Mouse (Mus musculus) midbrain, embryonic 11.5 days (tissue): ENCODE measurements at regions not wholly inside any gene's neighbourhood (a gene's known extent, or its start where the extent isn't known, plus 50 kb on each side); places are given as distances from the start of the nearest gene placed in this dataset.

ENCODE experiments used
- ATAC-seq: fragments of 200-750 bp; cut with Nextera tagmentation; 2 replicates; pipeline ENCODE4 v1.8.0; 2017; ENCODE audit warnings: moderate TSS enrichment, moderate library complexity; ENCODE audit not compliant: low FRiP score
- DNase-seq: peaks from one replicate; pipeline ENCODE4 v3.0.0; 2015; ENCODE audit warnings: low spot score; ENCODE audit errors: missing footprints
- H3K27ac ChIP-seq: fragments of 300-500 bp; sonication (generic); 2 replicates; pipeline ENCODE4 v1.5.1; 2014; ENCODE audit warnings: low read depth, low read length
- H3K27me3 ChIP-seq: fragments of 300-500 bp; sonication (generic); 2 replicates; pipeline ENCODE4 v1.6.1; 2014; ENCODE audit warnings: mild to moderate bottlenecking, low read length, moderate library complexity, mixed read lengths; ENCODE audit not compliant: control insufficient read depth, insufficient read depth
- H3K36me3 ChIP-seq: fragments of 300-500 bp; sonication (generic); 2 replicates; pipeline ENCODE4 v1.6.1; 2014; ENCODE audit warnings: mild to moderate bottlenecking, low read length, moderate library complexity, mixed read lengths; ENCODE audit not compliant: control insufficient read depth, insufficient read depth
- H3K4me1 ChIP-seq: fragments of 300-500 bp; sonication (generic); 2 replicates; pipeline ENCODE4 v1.6.1; 2014; ENCODE audit warnings: low read length; ENCODE audit not compliant: control insufficient read depth, insufficient read depth
- H3K4me2 ChIP-seq: fragments of 300-500 bp; sonication (generic); 2 replicates; pipeline ENCODE4 v1.6.1; 2014; ENCODE audit warnings: mild to moderate bottlenecking, moderate library complexity
- H3K4me3 ChIP-seq: fragments of 300-500 bp; sonication (generic); 2 replicates; pipeline ENCODE4 v1.5.1; 2014; ENCODE audit warnings: low read depth, low read length
- H3K9ac ChIP-seq: fragments of 300-500 bp; sonication (generic); 2 replicates; pipeline ENCODE4 v1.6.1; 2014; ENCODE audit warnings: low read length
- H3K9me3 ChIP-seq: fragments of 300-500 bp; sonication (generic); 2 replicates; pipeline ENCODE4 v1.6.1; 2016; ENCODE audit warnings: low read length; ENCODE audit not compliant: control insufficient read depth
- WGBS: fragments of 180-500 bp; shearing (Covaris S2); extraction: QIAGEN DNeasy Blood & Tissue Kit; methylation state at CpG from one replicate; pipeline ENCODE4 v1.1.7; 2014; 5-methylcytosine and 5-hydroxymethylcytosine counted together

DNA sequence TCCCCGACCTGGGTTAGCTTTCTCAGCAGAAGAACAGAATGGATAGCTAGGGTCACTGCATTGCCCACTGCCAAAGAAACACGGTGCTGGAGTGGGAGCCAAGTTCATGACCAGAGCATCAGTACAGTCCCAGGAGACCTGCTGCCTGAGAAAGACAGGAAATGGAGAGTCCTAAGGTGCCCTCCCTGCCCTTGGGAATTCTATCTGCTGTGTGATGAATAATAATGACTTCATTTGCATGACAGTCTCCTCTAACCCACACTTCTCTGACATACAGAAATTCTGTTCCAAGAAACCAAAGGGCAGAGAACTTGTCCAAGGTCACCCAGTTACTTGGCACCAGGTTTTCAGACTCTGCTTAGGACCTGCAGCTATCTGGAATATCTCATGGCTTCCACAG lies 138.1 kb downstream of the Mycn start:
- Histone ChIP-seq H3K4me3 (no peak overlapping the region), H3K4me1 (peaks cover 24% of the 10 kb centered on the region), H3K36me3 (no peaks in the 10 kb centered on the region), H3K27ac (no peak overlapping the region), H3K9me3 (no peaks in the 10 kb centered on the region), H3K4me2 (no peak overlapping the region), H3K27me3 (no peaks in the 10 kb centered on the region; the same call in 1 of the 2 replicates), H3K9ac (no peak overlapping the region)
- ATAC-seq (no peak), DNase-seq (no peak)
- WGBS: 49% methylated on average over 2 of the region's 2 CpGs

GRCm38 (mm10) chr12:12802396-12802795 lies 139.3 kb downstream of the Mycn start:
- H3K27ac ChIP-seq: no peak overlapping the region; the same call in 1 of the 2 replicates
- H3K4me3 ChIP-seq: no peak overlapping the region
- peak; percentile 91 for ATAC-seq

DNA sequence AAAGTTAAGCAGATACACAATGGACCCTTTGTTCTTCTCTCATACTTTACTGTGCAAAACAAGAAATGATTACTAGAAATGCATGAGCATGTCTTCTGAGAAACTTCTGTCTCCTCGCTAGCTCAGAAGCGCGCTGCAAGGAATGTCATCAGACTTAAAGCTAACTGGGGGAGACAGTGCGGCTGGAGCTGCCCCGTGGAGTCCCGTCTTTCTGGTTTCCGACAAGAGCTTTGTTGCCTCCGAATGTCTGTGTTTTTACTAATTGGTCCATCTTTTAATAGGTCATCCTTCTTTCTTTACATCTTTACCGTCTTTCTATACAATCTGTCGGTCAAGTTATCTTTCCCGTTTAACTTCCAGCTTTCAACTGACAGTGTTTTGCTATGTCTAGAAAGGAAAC lies 140.0 kb downstream of the Mycn start:
- H3K36me3 ChIP-seq: no peaks in the 10 kb centered on the region
- no peak overlapping the region for H3K4me3 ChIP-seq
- H3K9me3 ChIP-seq: no peaks in the 10 kb centered on the region
- ATAC-seq (no peak), DNase-seq (no peak)
- no peaks in the 10 kb centered on the region; the same call in 1 of the 2 replicates for H3K27me3 ChIP-seq
- H3K9ac ChIP-seq: no peak overlapping the region; the same call in 1 of the 2 replicates
- H3K4me1 ChIP-seq: peaks cover 24% of the 10 kb centered on the region
- 50% methylated on average over 11 of the region's 11 CpGs for WGBS
- H3K4me2 ChIP-seq: no peak overlapping the region
- H3K27ac ChIP-seq: no peak overlapping the region; the same call in 1 of the 2 replicates

More at GRCm38 (mm10) chr12:12802396-12802795, 139.3 kb downstream of the Mycn start:
- H3K27me3 ChIP-seq: no peaks in the 10 kb centered on the region; the same call in 1 of the 2 replicates
- no peak overlapping the region; the same call in 1 of the 2 replicates for H3K4me2 ChIP-seq
- H3K4me1 ChIP-seq: peaks cover 24% of the 10 kb centered on the region
- no peaks in the 10 kb centered on the region for H3K9me3 ChIP-seq
- DNase-seq: peak; percentile 94
- H3K9ac ChIP-seq: no peak overlapping the region
- WGBS: 4% methylated on average over 11 of the region's 11 CpGs
- no peaks in the 10 kb centered on the region for H3K36me3 ChIP-seq

DNA sequence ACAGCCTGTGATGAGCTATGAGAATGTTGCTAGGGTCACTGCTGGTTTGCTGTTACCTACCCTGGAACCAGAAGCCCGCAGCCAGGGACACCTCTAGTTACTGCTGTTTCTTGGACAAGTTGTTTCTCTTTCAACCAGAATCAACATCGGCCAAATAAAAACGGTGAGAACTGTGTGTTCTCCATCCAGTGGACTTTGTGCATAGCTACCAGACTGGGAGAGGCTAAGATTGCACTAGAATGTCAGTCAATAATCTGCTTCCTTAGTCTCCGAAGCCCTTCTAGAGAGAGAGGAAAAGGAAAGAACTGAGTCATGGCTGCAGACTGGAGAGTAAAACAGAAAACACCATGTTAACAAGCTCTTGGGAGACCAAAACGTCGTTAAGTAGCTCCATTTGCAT lies 141.6 kb downstream of the Mycn start:
- DNase-seq: no peak
- Histone ChIP-seq H3K36me3 (no peaks in the 10 kb centered on the region), H3K4me2 (no peak overlapping the region), H3K9ac (no peak overlapping the region), H3K9me3 (no peaks in the 10 kb centered on the region), H3K4me3 (no peak overlapping the region), H3K27ac (no peak overlapping the region), H3K4me1 (peaks cover 24% of the 10 kb centered on the region), H3K27me3 (no peaks in the 10 kb centered on the region)
- WGBS: 94% methylated on average over 6 of the region's 6 CpGs
- no peak for ATAC-seq

DNA sequence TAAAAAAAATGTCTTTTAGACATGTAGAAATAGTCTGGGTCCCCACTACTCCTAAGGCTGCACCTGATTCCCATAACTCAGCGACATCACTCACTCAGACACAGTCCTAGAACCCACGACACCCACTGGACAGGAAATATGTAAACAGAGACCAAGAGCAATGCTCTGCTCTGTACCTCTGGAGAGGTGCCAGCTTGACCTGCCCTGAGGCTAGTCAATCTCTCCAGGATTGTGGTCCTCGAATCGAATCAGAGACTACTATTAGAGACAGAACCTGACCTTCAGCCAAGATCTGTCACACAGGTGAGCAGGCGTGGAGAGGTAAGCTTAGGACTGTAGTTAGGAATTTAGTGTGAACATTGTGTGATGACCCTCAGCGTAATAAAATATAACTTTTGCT lies 152.7 kb downstream of the Mycn start:
- Histone ChIP-seq H3K27ac (no peak overlapping the region), H3K4me2 (no peak overlapping the region), H3K9me3 (no peaks in the 10 kb centered on the region), H3K4me1 (peaks cover 24% of the 10 kb centered on the region), H3K36me3 (no peaks in the 10 kb centered on the region), H3K4me3 (no peak overlapping the region), H3K9ac (no peak overlapping the region), H3K27me3 (peaks cover 12% of the 10 kb centered on the region)
- WGBS: 91% methylated on average over 6 of the region's 6 CpGs
- no peak for DNase-seq
- ATAC-seq: no peak

DNA sequence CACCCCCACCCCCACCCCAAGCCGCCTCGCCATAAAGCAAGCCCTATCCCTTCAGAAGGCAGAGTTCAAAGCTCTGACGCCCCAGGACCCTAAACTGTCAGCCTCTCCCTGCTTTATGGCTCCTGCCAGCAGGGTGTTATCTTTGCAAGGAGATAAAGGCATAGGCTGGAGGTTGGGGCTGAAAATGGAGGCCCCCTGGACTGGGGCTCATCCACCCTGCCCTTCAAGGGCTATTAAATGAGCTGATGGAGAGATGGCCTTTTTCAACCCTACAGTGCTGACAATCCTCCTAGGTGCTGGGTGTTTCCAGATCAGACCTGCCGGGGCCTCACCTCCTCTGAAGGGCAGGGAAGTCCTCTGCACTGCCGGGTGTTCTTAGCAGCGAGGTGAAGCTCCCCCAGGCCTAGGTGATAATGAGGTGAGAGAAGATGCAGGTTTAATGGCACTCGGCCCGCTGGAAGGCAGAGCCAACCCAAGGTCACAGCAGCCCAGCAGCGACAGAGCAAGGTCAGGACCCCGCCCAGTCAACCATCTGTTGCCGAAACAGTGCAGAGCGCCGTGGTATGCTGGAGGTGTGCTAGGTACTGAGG lies 153.4 kb downstream of the Mycn start:
- peak; percentile 28 for ATAC-seq
- Histone ChIP-seq H3K9ac (peak overlapping the region; percentile 6), H3K27ac (no peak overlapping the region), H3K27me3 (peaks cover 10% of the 10 kb centered on the region), H3K36me3 (no peaks in the 10 kb centered on the region), H3K4me3 (peak overlapping the region; percentile 9; the same call in 1 of the 2 replicates), H3K9me3 (no peaks in the 10 kb centered on the region), H3K4me2 (peak overlapping the region; percentile 34), H3K4me1 (peaks cover 29% of the 10 kb centered on the region)
- 16% methylated on average over 13 of the region's 13 CpGs for WGBS
- DNase-seq: no peak

DNA sequence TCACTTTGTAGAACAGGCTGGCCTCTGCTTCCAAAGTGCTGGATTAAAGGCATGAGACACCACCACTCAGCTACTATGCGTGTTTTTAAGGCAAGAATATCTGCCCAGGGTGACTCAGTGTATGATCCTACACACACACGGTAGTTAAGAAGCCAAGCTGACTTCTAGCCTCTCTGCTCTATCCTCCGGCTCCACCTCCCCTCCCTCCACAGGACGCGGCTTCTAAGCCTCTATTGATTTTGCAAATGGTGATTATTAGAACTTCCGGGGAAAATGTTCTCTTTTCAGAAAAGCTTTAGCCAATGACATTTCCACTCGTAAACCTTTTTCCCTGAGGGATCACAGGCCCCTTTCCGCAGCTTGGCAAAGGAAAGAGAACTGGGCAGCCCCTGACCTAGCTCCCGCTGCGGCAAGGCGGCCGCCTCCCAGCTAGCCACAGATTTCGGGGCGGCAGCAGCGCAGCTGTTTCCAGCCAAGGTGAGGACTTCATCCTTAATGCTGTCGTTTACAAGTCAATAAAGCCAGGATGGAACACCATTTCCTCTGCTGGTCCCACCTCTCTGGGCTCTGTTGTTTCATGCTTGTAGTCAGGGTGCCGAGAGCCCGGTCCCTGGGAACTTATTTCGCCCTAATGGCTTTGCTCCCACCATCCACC lies 154.0 kb downstream of the Mycn start:
- Histone ChIP-seq H3K9ac (peak overlapping the region; percentile 6), H3K4me1 (peaks cover 29% of the 10 kb centered on the region), H3K27me3 (peaks cover 10% of the 10 kb centered on the region), H3K36me3 (no peaks in the 10 kb centered on the region), H3K4me2 (peak overlapping the region; percentile 34), H3K9me3 (no peaks in the 10 kb centered on the region), H3K4me3 (peak overlapping the region; percentile 9; the same call in 1 of the 2 replicates), H3K27ac (no peak overlapping the region)
- ATAC-seq (peak; percentile 68; the same call in 1 of the 2 replicates), DNase-seq (peak; percentile 93)
- WGBS: 4% methylated on average over 19 of the region's 19 CpGs

- 16% methylated on average over 4 of the region's 4 CpGs for WGBS
- no peak overlapping the region for H3K27ac ChIP-seq
- no peak overlapping the region for H3K4me3 ChIP-seq
- H3K36me3 ChIP-seq: no peaks in the 10 kb centered on the region
- H3K9ac ChIP-seq: no peak overlapping the region
- peaks cover 10% of the 10 kb centered on the region for H3K27me3 ChIP-seq
- no peak overlapping the region for H3K4me2 ChIP-seq
- H3K4me1 ChIP-seq: peaks cover 29% of the 10 kb centered on the region
- no peak for ATAC-seq
- DNase-seq: no peak
- H3K9me3 ChIP-seq: no peaks in the 10 kb centered on the region
Measured at GRCm38 (mm10) chr12:12787161-12787560, 154.6 kb downstream of the Mycn start.
